Mouse (Mus musculus) forebrain, embryonic 10.5 days (tissue): ENCODE measurements at regions not wholly inside any gene's neighbourhood (a gene's known extent, or its start where the extent isn't known, plus 50 kb on each side); places are given as distances from the start of the nearest gene placed in this dataset.
A peak's percentile ranks its signal among the peaks of the same experiment; 100 is the strongest.

ENCODE experiments used
- DNase-seq: peaks from one replicate; pipeline ENCODE4 v3.0.0-alpha.2; 2017; ENCODE audit warnings: low spot score; ENCODE audit errors: extremely low spot score
- H3K27ac ChIP-seq: fragments of 300-500 bp; sonication (generic); 2 replicates; pipeline ENCODE4 v1.5.1; 2016; ENCODE audit warnings: mild to moderate bottlenecking
- H3K27me3 ChIP-seq: fragments of 300-500 bp; sonication (generic); 2 replicates; pipeline ENCODE4 v1.6.1; 2016; ENCODE audit warnings: mild to moderate bottlenecking; ENCODE audit not compliant: poor library complexity, severe bottlenecking
- H3K36me3 ChIP-seq: fragments of 300-500 bp; sonication (generic); replicated peaks from 2 replicates; pipeline ENCODE4 v1.6.1; 2016; ENCODE audit warnings: mild to moderate bottlenecking, moderate library complexity
- H3K4me1 ChIP-seq: fragments of 300-500 bp; sonication (generic); 2 replicates; pipeline ENCODE4 v1.6.1; 2016
- H3K4me3 ChIP-seq: fragments of 300-500 bp; sonication (generic); 2 replicates; pipeline ENCODE4 v1.5.1; 2016; ENCODE audit warnings: mild to moderate bottlenecking, moderate library complexity
- H3K9me3 ChIP-seq: fragments of 300-500 bp; sonication (generic); 2 replicates; pipeline ENCODE4 v1.6.1; 2016; ENCODE audit warnings: mild to moderate bottlenecking, moderate library complexity
- WGBS: fragments of 180-500 bp; shearing (Covaris S2); methylation state at CpG from one replicate; pipeline ENCODE4 v1.1.7; 2016; 5-methylcytosine and 5-hydroxymethylcytosine counted together

DNA sequence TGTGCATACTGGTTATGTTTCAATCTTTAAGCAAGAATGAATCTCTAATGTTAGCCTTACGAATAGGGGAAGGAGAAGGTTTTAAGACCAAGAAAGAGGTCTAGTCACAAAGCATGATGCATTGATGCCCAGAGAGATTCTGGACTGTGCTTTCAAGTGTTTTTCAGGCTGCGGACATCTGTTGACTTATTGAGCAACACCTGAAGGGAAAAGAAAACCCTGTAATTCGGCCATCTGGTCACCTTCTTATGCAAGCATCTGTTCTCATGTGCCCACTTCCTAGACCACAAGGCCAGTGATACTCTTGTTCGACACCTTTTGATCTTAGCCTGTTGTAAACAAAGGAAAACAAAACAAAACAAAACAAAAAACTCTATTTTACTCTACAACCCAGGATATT, 218.1 kb upstream of the Slc24a2 start:
- Histone ChIP-seq H3K9me3 (no peaks in the 10 kb centered on the region), H3K27ac (no peak overlapping the region), H3K4me3 (no peak overlapping the region), H3K36me3 (no peaks in the 10 kb centered on the region), H3K27me3 (no peaks in the 10 kb centered on the region), H3K4me1 (no peaks in the 10 kb centered on the region)
- WGBS: 91% methylated on average over 4 of the region's 4 CpGs
- no peak for DNase-seq

DNA sequence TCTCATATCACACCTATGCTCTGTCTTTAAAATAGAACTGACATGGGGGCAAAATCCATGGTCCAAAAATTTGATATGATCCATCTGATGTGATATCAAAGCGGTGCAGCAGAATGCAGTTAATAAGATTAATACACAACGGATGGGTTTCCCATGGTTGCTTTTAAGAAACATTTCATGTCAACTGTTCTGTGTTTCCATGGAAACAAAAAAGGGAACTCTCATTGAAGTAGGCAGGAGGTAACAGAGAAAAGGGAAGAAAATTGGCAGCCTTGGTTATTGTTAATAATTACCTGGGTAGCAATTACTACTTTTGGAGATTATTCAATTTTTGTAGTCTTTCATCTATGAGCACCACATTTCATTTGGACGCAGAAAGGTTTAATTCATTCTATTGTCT, 216.6 kb upstream of the Slc24a2 start:
- no peaks in the 10 kb centered on the region for H3K36me3 ChIP-seq
- no peaks in the 10 kb centered on the region for H3K9me3 ChIP-seq
- no peak for DNase-seq
- no peak overlapping the region for H3K27ac ChIP-seq
- no peak overlapping the region for H3K4me3 ChIP-seq
- 83% methylated on average over 3 of the region's 3 CpGs for WGBS
- H3K4me1 ChIP-seq: no peaks in the 10 kb centered on the region
- no peaks in the 10 kb centered on the region for H3K27me3 ChIP-seq

DNA sequence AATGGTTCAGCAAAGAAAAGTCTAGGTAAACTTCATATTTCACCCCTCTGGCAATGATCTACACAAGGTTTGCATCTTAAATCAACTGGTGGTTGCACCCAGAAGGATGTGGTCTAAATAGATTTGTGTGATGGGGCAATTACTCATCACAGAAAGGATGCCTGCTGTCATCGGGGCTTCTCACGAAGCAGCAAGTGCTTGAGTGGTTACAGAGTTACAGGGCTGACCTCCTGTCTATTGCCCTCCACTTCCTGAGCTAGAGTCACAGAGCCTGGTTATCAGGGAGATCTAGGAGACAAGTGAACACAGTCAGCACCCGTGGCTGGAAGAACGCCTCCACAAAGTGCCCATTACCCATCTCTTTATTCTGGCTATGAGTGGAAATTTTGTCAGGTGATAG, 203.9 kb upstream of the Slc24a2 start:
- Histone ChIP-seq H3K4me1 (no peaks in the 10 kb centered on the region), H3K9me3 (no peaks in the 10 kb centered on the region), H3K36me3 (no peaks in the 10 kb centered on the region), H3K27me3 (no peaks in the 10 kb centered on the region), H3K27ac (no peak overlapping the region), H3K4me3 (no peak overlapping the region)
- 89% methylated on average over 4 of the region's 4 CpGs for WGBS
- DNase-seq: no peak

DNA sequence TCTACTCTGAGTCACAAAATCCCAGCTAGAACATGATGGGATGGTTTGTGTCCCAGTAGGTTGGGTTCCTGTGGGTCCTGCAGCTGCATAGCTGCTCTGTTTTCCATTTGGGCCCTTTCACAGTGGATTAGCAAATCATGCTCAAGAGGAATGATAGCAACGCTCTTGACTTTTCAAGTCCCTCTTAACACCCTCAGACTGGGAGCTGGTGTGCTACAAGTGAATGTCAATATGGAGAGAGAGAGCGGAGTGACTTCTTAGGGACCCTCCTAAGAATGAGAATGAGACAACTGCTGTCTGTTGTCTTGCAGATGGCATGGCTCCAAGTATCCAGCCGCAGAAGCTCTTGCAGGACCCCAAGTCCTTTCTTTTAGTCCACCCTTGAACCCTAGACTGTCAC, 198.1 kb upstream of the Slc24a2 start:
- WGBS: 89% methylated on average over 3 of the region's 3 CpGs
- H3K9me3 ChIP-seq: no peaks in the 10 kb centered on the region
- H3K27me3 ChIP-seq: no peaks in the 10 kb centered on the region
- no peak overlapping the region for H3K4me3 ChIP-seq
- no peak overlapping the region for H3K27ac ChIP-seq
- DNase-seq: no peak
- H3K4me1 ChIP-seq: no peaks in the 10 kb centered on the region
- H3K36me3 ChIP-seq: no peaks in the 10 kb centered on the region

DNA sequence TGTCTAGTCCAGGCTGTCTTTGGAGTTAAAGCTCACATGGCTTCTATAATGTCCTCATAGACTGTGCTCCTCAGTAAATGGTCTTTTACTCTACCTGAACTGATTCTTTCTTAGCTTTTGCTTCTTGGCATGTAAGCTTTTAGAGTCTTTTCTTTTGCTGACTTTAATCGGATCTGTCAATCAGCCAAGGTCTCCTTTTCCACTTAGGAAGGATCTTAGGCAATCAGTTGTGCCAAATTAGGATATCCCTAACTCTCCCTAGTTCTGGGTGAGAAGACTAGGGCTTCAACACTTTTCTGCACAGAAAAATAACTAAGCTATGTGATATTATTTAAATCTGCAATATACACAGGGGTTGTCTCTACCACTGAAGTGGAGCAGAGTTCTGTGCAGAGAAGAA, 193.8 kb upstream of the Slc24a2 start:
- Histone ChIP-seq H3K9me3 (no peaks in the 10 kb centered on the region), H3K4me3 (no peak overlapping the region), H3K4me1 (peaks cover 11% of the 10 kb centered on the region), H3K36me3 (no peaks in the 10 kb centered on the region), H3K27ac (no peak overlapping the region), H3K27me3 (no peaks in the 10 kb centered on the region)
- no peak for DNase-seq
- 88% methylated on average over 1 of the region's 1 CpGs for WGBS

DNA sequence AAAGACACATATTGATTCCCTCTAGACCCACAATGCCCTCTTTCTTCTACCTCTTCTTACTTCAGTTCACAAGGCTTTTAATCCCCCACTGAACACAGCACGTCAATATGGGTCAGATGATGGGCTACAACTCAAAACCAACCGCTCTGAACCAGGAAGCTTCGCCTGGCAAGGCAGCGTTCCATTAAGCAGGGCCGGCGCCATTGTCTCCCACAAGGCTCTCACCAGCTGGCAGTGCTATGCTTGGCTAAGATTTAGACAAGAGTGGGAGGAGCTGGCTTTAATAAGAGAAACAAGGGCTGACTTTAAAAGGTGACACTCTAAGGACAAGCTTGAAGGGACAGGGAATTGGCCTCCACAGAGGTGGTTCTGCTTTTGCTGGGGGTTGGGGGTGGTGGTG, 192.3 kb upstream of the Slc24a2 start:
- no peak for DNase-seq
- H3K4me1 ChIP-seq: peaks cover 11% of the 10 kb centered on the region
- H3K4me3 ChIP-seq: no peak overlapping the region
- no peaks in the 10 kb centered on the region for H3K9me3 ChIP-seq
- WGBS: 47% methylated on average over 6 of the region's 6 CpGs
- H3K27ac ChIP-seq: no peak overlapping the region
- H3K27me3 ChIP-seq: no peaks in the 10 kb centered on the region
- no peaks in the 10 kb centered on the region for H3K36me3 ChIP-seq

DNA sequence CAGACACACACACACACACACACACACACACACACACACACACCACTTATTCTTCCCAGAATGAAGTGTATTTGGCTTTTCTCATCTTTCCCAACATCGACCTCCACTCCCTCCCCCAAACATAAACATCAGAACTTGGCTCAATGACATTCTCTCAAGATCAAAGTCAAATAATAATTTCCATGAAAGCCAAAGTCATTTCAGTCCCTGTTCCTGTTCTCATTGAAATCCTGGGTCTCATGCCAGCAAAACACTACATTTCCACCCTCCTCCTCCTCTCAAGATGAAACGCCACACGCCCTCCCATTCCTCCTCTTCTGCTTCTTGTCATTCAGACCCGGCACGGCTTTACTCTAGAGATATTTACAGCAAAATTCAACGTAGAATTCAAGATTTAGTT, 173.1 kb upstream of the Slc24a2 start:
- no peaks in the 10 kb centered on the region for H3K9me3 ChIP-seq
- H3K27ac ChIP-seq: no peak overlapping the region
- no peaks in the 10 kb centered on the region for H3K36me3 ChIP-seq
- no peaks in the 10 kb centered on the region for H3K27me3 ChIP-seq
- WGBS: 84% methylated on average over 6 of the region's 6 CpGs
- no peak for DNase-seq
- H3K4me1 ChIP-seq: peaks cover 16% of the 10 kb centered on the region
- H3K4me3 ChIP-seq: no peak overlapping the region

DNA sequence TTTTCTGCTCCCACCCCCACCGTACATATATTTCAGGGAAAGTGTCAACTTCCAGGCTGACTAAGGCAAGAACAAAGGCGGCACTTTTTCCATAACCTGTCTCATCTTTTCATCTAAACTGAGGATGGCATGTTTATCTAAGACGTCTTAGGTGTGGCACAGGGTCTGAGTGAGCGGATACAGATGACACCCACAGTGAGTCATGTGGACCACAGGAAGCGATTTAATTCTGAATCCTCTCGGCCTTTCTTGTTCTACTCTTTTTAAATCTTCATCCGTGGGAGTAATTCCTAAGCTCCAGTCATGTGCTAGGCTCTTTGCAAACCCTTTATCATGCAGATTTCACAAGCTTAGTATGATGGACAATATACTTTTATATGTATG, 171.9 kb upstream of the Slc24a2 start:
- 87% methylated on average over 7 of the region's 7 CpGs for WGBS
- DNase-seq: no peak
- H3K27ac ChIP-seq: no peak overlapping the region

DNA sequence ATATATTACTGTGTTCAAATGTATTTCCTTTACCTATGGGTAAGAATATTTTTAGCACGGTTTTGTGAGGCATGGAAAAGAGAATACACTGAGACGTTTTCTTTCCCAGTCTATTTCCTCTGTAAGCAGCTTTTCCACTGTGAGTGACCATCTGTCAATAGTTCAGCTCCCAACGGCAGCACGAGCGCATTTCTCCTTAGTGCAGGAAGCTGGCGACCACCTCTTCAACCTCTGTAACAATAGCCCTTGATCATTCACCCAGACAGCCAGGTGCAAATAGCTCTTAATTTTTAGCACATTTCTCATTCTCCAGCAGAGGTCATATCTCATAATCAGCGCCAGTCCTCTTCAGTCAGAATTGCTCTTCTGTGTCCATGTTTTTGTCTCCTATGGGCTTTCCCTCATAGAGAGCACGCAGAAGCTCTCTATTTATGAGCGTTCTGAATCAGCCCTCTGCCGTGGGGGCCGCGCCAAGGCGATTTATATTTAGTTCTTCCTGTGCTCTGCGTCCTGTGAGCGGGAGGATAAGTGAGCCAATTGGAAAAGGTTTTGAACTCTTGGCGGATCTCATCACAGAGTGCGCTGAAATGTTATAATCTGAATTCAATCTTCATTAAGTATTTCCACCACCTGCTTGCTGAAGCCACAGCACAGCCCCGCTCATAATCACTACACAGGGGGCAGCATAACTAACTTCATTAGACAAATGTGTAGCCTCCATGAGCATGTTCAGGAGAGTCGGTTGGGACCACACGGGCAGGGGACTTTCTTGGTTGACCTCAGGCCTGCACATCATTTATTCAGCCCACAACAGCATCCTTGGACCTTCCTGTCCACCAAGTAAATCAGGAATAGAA, 171.3 kb upstream of the Slc24a2 start:
- H3K9me3 ChIP-seq: no peaks in the 10 kb centered on the region
- 73% methylated on average over 20 of the region's 20 CpGs for WGBS
- DNase-seq: no peak
- no peak overlapping the region for H3K4me3 ChIP-seq
- peak overlapping the region; percentile 44; the same call in 1 of the 2 replicates for H3K27ac ChIP-seq
- peaks cover 16% of the 10 kb centered on the region for H3K4me1 ChIP-seq
- no peaks in the 10 kb centered on the region for H3K27me3 ChIP-seq
- no peaks in the 10 kb centered on the region for H3K36me3 ChIP-seq

More for the DNA sequence above, 171.9 kb upstream of the Slc24a2 start:
- H3K36me3 ChIP-seq: no peaks in the 10 kb centered on the region
- H3K4me1 ChIP-seq: peaks cover 16% of the 10 kb centered on the region
- no peak overlapping the region for H3K4me3 ChIP-seq
- no peaks in the 10 kb centered on the region for H3K27me3 ChIP-seq
- H3K9me3 ChIP-seq: no peaks in the 10 kb centered on the region

DNA sequence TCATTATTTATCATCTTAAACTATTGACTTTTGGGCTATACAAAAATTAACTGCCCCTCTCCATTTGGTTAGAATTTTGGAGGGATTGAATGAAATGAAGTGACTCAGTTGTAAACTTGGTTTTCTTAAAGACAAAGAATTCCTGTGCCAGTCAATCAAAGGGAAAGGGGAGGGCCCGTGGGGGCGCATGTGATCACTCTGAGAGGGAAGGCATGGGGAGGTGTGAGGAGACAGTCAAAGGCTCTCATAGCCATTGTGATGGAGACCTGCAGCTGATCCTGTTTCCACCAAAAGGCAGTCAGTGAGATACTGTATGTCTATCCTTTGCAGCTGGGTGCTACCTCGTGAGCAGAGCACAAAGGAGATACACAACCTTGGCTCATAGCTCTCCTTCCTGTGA, 156.6 kb upstream of the Slc24a2 start:
- DNase-seq: no peak
- Histone ChIP-seq H3K36me3 (no peaks in the 10 kb centered on the region), H3K4me3 (no peak overlapping the region), H3K27me3 (no peaks in the 10 kb centered on the region; the same call in none of the 2 replicates), H3K27ac (no peak overlapping the region), H3K9me3 (no peaks in the 10 kb centered on the region), H3K4me1 (peaks cover 28% of the 10 kb centered on the region)
- 80% methylated on average over 3 of the region's 3 CpGs for WGBS

DNA sequence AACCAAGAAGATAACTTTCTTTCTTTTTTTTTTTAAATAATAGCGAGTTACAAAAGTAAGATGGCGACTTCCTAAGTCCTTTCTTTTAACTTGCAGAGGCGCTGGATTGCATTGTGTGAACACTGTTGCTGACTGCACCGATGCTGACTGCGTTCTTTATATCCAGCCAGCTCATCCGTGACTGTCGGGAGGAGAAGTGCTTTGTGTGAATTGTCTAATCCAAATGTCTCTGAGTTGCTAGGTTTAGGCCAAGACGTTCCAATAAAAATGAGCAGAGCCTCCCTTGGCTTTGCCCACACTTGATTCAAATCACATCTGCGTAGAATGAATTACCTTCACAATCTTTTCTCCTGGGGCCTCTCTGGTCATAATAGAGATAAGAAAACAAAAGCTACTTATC, 156.0 kb upstream of the Slc24a2 start:
- Histone ChIP-seq H3K36me3 (no peaks in the 10 kb centered on the region), H3K4me3 (no peak overlapping the region), H3K27ac (no peak overlapping the region), H3K27me3 (no peaks in the 10 kb centered on the region; the same call in none of the 2 replicates), H3K9me3 (no peaks in the 10 kb centered on the region), H3K4me1 (peaks cover 28% of the 10 kb centered on the region)
- 32% methylated on average over 9 of the region's 9 CpGs for WGBS
- no peak for DNase-seq

DNA sequence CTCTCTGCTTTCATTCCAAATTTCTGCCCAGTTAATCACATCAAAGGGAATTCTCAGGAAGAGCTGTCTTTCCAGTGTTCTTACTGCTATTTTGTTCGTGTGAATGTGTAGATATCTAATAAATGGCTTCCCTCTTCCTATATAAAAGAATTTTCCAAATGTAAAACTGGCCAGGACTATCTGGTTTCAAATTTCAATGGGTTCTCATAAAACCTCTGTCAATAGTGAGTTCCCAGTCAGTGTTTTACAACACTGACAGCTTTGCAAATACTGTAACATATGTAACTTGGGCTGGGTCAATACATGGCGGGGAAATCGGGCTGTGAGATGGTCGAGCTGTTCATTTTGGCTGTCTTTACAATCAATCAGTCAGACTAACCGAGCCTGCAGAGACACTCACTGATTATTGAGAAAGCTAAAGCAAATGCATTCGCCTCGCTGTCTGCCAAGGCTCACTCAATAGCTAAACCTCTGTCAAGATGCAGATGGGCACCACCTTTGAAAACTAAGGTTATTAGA, 155.0 kb upstream of the Slc24a2 start:
- Histone ChIP-seq H3K4me3 (no peak overlapping the region), H3K36me3 (no peaks in the 10 kb centered on the region), H3K27me3 (no peaks in the 10 kb centered on the region; the same call in none of the 2 replicates), H3K4me1 (peaks cover 28% of the 10 kb centered on the region), H3K9me3 (no peaks in the 10 kb centered on the region), H3K27ac (no peak overlapping the region)
- WGBS: 71% methylated on average over 7 of the region's 7 CpGs
- DNase-seq: no peak

DNA sequence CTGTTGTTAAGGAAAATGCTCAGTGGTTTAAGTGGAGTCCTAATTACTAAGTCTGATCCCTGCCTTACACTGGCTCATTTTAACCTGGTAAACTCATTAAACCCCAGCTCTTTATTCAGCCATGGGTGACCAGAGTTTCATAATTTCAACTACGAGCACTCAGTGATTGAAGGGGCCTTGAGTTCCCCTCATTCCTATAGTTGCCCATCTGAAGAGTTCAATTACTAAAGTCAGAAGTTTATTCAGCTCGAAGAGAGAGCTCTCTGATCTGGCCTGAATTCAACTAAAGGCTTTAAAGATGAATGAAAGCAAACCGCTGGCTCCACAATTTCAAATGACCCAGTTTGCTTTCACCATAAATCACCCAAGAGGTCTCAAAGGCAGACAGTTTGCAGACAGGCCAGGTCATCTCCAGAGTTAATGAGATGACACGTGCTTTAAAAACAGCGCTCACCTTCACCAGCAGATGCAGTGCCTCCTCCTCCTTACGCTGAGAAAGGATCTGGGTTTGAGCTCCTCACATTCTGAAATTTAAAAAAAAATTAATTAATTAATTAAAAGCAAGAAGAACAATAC, 154.3 kb upstream of the Slc24a2 start:
- Histone ChIP-seq H3K27ac (no peak overlapping the region), H3K27me3 (no peaks in the 10 kb centered on the region; the same call in none of the 2 replicates), H3K36me3 (no peaks in the 10 kb centered on the region), H3K9me3 (no peaks in the 10 kb centered on the region), H3K4me3 (no peak overlapping the region), H3K4me1 (peaks cover 32% of the 10 kb centered on the region)
- 43% methylated on average over 6 of the region's 6 CpGs for WGBS
- DNase-seq: no peak
